Mouse (Mus musculus) liver, embryonic 16.5 days (tissue): Measurements from ENCODE around the gene Gm16429. TPM values are rescaled to one million over a fixed set of nuclear protein-coding genes. Genes with fewer than 3 reads are reported as not detected.
"Not testable (repeated sequence)": the region's sequence is repeated elsewhere in the genome, so short reads cannot be mapped to it uniquely, and the experiment has no call there.

Experiments
- ATAC-seq: fragments of 200-750 bp; cut with Nextera tagmentation; 2 replicates; pipeline ENCODE4 v1.8.0; 2017; ENCODE audit warnings: low read depth, mild to moderate bottlenecking, moderate number of reproducible peaks, moderate library complexity
- H3K27ac ChIP-seq: fragments of 300-500 bp; sonication (generic); 2 replicates; pipeline ENCODE4 v1.5.1; 2014; ENCODE audit warnings: mild to moderate bottlenecking, low read length
- H3K27me3 ChIP-seq: fragments of 300-500 bp; sonication (generic); 2 replicates; pipeline ENCODE4 v1.6.1; 2014; ENCODE audit warnings: low read depth, low read length, mixed read lengths; ENCODE audit not compliant: control insufficient read depth, insufficient read depth
- H3K36me3 ChIP-seq: fragments of 300-500 bp; sonication (generic); 2 replicates; pipeline ENCODE4 v1.6.1; 2014; ENCODE audit warnings: mild to moderate bottlenecking; ENCODE audit not compliant: control insufficient read depth, insufficient read depth
- H3K4me1 ChIP-seq: fragments of 300-500 bp; sonication (generic); 2 replicates; pipeline ENCODE4 v1.6.1; 2014; ENCODE audit warnings: low read depth, low read length, mixed read lengths; ENCODE audit not compliant: control insufficient read depth
- H3K4me2 ChIP-seq: fragments of 300-500 bp; sonication (generic); 2 replicates; pipeline ENCODE4 v1.6.1; 2014; ENCODE audit warnings: low read depth, low read length, mixed read lengths
- H3K4me3 ChIP-seq: fragments of 300-500 bp; sonication (generic); 2 replicates; pipeline ENCODE4 v1.5.1; 2014; ENCODE audit warnings: low read depth, mild to moderate bottlenecking, low read length
- H3K9ac ChIP-seq: fragments of 300-500 bp; sonication (generic); 2 replicates; pipeline ENCODE4 v1.6.1; 2014; ENCODE audit warnings: low read depth, low read length
- H3K9me3 ChIP-seq: fragments of 300-500 bp; sonication (generic); replicated peaks from 2 replicates; pipeline ENCODE4 v1.6.1; 2016; ENCODE audit warnings: low read length; ENCODE audit not compliant: control insufficient read depth
- WGBS: fragments of 180-500 bp; shearing (Covaris S2); extraction: QIAGEN DNeasy Blood & Tissue Kit; methylation state at CpG from one replicate; pipeline ENCODE4 v1.1.7; 2014; ENCODE audit not compliant: insufficient replicate concordance; 5-methylcytosine and 5-hydroxymethylcytosine counted together
- polyA plus RNA-seq: library from polyadenylated mRNA; unstranded; fragments of >200 nt; fragmentation: Nextera tagmentation; extraction: Ambion mirVana; gene quantifications from 2 replicates; pipeline ENCODE4 v1.2.1, GENCODE M21; 2015

Gm16429 gene
- not detected in 2 replicates for polyA plus RNA-seq

DNA sequence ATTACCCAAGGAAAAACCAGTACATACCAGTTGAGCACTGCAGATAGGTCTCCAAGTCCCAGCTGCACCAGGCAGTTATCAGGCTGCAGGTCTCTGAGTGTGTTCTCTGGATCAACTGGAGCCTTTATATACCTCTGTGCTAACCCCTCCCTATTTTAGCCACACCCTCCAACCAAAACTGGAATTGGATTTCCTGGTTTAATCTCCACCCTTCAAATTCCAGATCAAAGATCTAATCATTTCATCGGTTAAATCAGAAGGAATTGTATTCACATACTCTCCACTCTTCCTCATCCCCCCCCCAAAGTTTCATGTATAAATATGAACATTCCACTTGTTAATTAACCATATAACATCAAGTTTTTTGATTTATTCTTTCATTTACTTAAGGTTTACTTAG, at the start of gene Gm16429:
Gene Gm16429, minus strand, starts transcription at position 101 of the 400 bp plus-strand sequence.
- H3K4me2 ChIP-seq, H3K36me3 ChIP-seq, H3K9ac ChIP-seq, H3K27me3 ChIP-seq, H3K4me3 ChIP-seq, H3K27ac ChIP-seq, H3K9me3 ChIP-seq, H3K4me1 ChIP-seq, ATAC-seq: not testable (repeated sequence)
- WGBS = no CpG with 5 or more reads among the region's 1 CpGs

Other genes with a start within 250 kb of the Gm16429 start
- not detected in 2 replicates for gene Gm7792, start 85.3 kb downstream of the Gm16429 start, polyA plus RNA-seq
- not detected in 2 replicates for gene BC061212, start 141.5 kb upstream of the Gm16429 start, polyA plus RNA-seq
- not detected in 2 replicates for gene Gm6351, start 147.3 kb upstream of the Gm16429 start, polyA plus RNA-seq